Mouse (Mus musculus) left cerebral cortex, adult 18-20 months (tissue): Measurements from ENCODE around the gene Abhd17b. TPM values are rescaled to one million over a fixed set of nuclear protein-coding genes. Genes with fewer than 3 reads are reported as not detected.
"Not testable (repeated sequence)": the region's sequence is repeated elsewhere in the genome, so short reads cannot be mapped to it uniquely, and the experiment has no call there.

ENCODE experiments used
- DNase-seq, 2 experiments: peaks; one replicate each; pipeline ENCODE4 v3.0.0; 2021 to 2022; ENCODE audit warnings: low spot score in 2 of 2, mixed read lengths in 1 of 2
- long read RNA-seq, 2 experiments: library from polyadenylated mRNA; stranded (forward); transcript quantifications; one replicate each; pipeline ENCODE4 v2.0.0; 2021
- total RNA-seq, 2 experiments: library from RNA; stranded (reverse); gene quantifications; 2 replicates each; pipeline ENCODE4 v1.2.3; 2021

Gene Abhd17b
- 10 to 100 TPM; 36.8 to 40.6 TPM for total RNA-seq
- long read RNA-seq, experiment 1, transcript Abhd17b-201 (4 exons, 2,259 nt) = major isoform, 48 of 51 reads
- long read RNA-seq, experiment 1, partial matches to known transcripts = 0 of 51 reads
- long read RNA-seq, experiment 1, other reads (novel, unspliced or antisense) = 3 of 51 reads
- long read RNA-seq, experiment 2, transcript Abhd17b-201 (4 exons, 2,259 nt) = major isoform, 27 of 30 reads
- long read RNA-seq, experiment 2, partial matches to known transcripts = 0 of 30 reads
- long read RNA-seq, experiment 2, other reads (novel, unspliced or antisense) = 3 of 30 reads

- peak; percentile 28 to 41 for DNase-seq
Observed at GRCm38 (mm10) chr19:21653172-21653981, at the start of gene Abhd17b. Gene Abhd17b (plus strand): TSS chr19:21653185.

- DNase-seq = no peak
Observed at GRCm38 (mm10) chr19:21603836-21604235, 49.1 kb upstream of the Abhd17b start.

- DNase-seq = no peak
Observed at GRCm38 (mm10) chr19:21605294-21605693, 47.7 kb upstream of the Abhd17b start.

- DNase-seq = no peak
Observed at GRCm38 (mm10) chr19:21610240-21610639, 42.7 kb upstream of the Abhd17b start.

GRCm38 (mm10) chr19:21611297-21611696 lies 41.7 kb upstream of the Abhd17b start:
- DNase-seq = no peak

GRCm38 (mm10) chr19:21611725-21612575 lies 41.0 kb upstream of the Abhd17b start:
- DNase-seq = no peak

- no peak for DNase-seq
Observed at GRCm38 (mm10) chr19:21615801-21616200, 37.2 kb upstream of the Abhd17b start.

GRCm38 (mm10) chr19:21623410-21624147 lies 29.4 kb upstream of the Abhd17b start:
- DNase-seq = no peak

- DNase-seq = no peak
Observed at GRCm38 (mm10) chr19:21624148-21624535, 28.8 kb upstream of the Abhd17b start.

GRCm38 (mm10) chr19:21626271-21626988 lies 26.6 kb upstream of the Abhd17b start:
- DNase-seq = no peak

- DNase-seq = not testable (repeated sequence)
Observed at GRCm38 (mm10) chr19:21628440-21628839, 24.5 kb upstream of the Abhd17b start.

GRCm38 (mm10) chr19:21629030-21629429 lies 24.0 kb upstream of the Abhd17b start:
- no peak for DNase-seq

GRCm38 (mm10) chr19:21629501-21629900 lies 23.5 kb upstream of the Abhd17b start:
- no peak for DNase-seq

- no peak for DNase-seq
Observed at GRCm38 (mm10) chr19:21630656-21631331, 22.2 kb upstream of the Abhd17b start.

GRCm38 (mm10) chr19:21635406-21635805 lies 17.6 kb upstream of the Abhd17b start:
- no peak for DNase-seq

GRCm38 (mm10) chr19:21636907-21637306 lies 16.1 kb upstream of the Abhd17b start:
- no peak for DNase-seq

- no peak for DNase-seq
Observed at GRCm38 (mm10) chr19:21637672-21638071, 15.3 kb upstream of the Abhd17b start.

- DNase-seq = no peak
Observed at GRCm38 (mm10) chr19:21643935-21644334, 9.1 kb upstream of the Abhd17b start.

- no peak for DNase-seq
Observed at GRCm38 (mm10) chr19:21645301-21645700, 7.7 kb upstream of the Abhd17b start.

- DNase-seq = no peak
Observed at GRCm38 (mm10) chr19:21646142-21646541, 6.8 kb upstream of the Abhd17b start.
